Mouse (Mus musculus) macrophage (primary cell): ENCODE data around the gene Mylk. TPM values are rescaled to one million over a fixed set of nuclear protein-coding genes. Genes with fewer than 3 reads are reported as not detected.

Experiments used
- H3K27ac ChIP-seq: fragments of 350-480 bp; formaldehyde crosslinking; 2 replicates; pipeline ENCODE4 v1.9.0; 2021
- H3K36me3 ChIP-seq: fragments of 350-480 bp; formaldehyde crosslinking; 2 replicates; pipeline ENCODE4 v1.9.0; 2021; ENCODE audit errors: inconsistent target
- H3K4me3 ChIP-seq: fragments of 350-480 bp; formaldehyde crosslinking; 2 replicates; pipeline ENCODE4 v1.9.0; 2021; ENCODE audit errors: inconsistent target
- H3K79me2 ChIP-seq: fragments of 350-480 bp; formaldehyde crosslinking; 2 replicates; pipeline ENCODE4 v1.9.0; 2021; ENCODE audit errors: inconsistent target
- WGBS: methylation state at CpG from one replicate; pipeline ENCODE4 v1.1.7; 2026; ENCODE audit warnings: inconsistent platforms; ENCODE audit not compliant: missing documents; 5-methylcytosine and 5-hydroxymethylcytosine counted together
- polyA plus RNA-seq: library from polyadenylated mRNA; stranded (reverse); fragments of 250-400 nt; gene quantifications from 3 replicates; pipeline ENCODE4 v1.2.4, GENCODE M21; 2018; ENCODE audit warnings: inconsistent platforms

Mylk gene
- polyA plus RNA-seq, 1 experiment from 2014 or later = 0.22 TPM

- Histone ChIP-seq H3K79me2 (no peaks in the 10 kb centered on the region), H3K4me3 (no peak overlapping the region), H3K27ac (no peak overlapping the region), H3K36me3 (no peaks in the 10 kb centered on the region)
- 88% methylated on average over 11 of the region's 11 CpGs for WGBS
Measured at GRCm38 (mm10) chr16:34999986-35000385, 255.0 kb downstream of the Mylk start.

DNA sequence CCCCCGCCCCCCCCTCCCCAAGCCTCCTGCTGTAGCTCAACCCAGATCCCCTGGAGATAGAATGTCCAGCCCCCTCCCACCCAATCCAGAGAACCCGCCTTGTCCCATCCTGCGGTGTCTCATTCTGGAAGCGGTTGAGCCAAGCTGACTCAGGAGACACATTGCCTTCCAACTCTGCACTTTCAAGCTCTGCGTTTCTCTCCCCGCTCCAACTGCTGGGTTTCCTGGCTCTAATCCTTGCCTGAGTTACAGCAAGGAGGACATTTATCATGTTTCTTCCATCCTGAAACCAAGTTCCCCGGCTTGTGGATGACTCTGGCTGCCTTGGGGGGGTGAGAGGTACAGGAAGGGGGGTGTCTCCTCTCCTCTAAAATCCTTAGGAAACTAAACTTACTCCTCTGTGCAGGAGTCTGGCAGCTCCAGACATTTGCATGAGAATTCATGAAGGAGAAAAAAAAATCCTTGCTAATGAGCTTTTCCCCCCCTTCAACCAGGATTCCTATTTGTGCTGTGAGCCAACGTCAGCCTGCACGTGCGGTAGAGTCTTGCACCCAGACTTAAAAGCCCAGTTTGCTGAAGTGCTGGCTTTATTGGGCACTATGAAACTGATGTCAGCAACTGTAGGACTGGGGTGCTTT is 256.0 kb downstream of the Mylk start:
- Histone ChIP-seq H3K36me3 (no peaks in the 10 kb centered on the region), H3K4me3 (no peak overlapping the region), H3K79me2 (no peaks in the 10 kb centered on the region), H3K27ac (no peak overlapping the region)
- WGBS = 89% methylated on average over 10 of the region's 10 CpGs

DNA sequence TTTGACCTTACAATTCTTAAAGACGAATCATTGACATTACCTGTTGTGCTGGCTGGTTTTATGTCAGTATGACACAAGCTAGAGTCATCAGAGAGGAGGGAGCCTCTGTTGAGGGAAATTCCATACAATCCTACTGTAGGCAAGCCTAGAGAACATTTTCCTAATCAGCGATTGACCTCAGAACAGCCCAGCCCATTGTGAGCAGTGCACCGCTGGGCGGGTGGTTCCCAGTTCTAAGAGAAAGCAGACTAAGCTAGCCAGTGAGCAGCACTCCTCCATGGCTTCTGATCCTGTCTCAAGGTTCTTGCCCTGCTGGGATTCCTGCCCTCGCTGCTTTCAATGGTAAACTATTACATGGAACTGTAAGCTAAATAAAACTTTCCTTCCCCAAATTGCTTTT is 259.3 kb downstream of the Mylk start:
- 95% methylated on average over 5 of the region's 5 CpGs for WGBS
- H3K4me3 ChIP-seq = no peak overlapping the region
- no peaks in the 10 kb centered on the region for H3K36me3 ChIP-seq
- no peak overlapping the region for H3K27ac ChIP-seq
- H3K79me2 ChIP-seq = no peaks in the 10 kb centered on the region

- no peaks in the 10 kb centered on the region for H3K79me2 ChIP-seq
- H3K27ac ChIP-seq = no peak overlapping the region
- WGBS = 94% methylated on average over 2 of the region's 2 CpGs
- no peaks in the 10 kb centered on the region for H3K36me3 ChIP-seq
- no peak overlapping the region for H3K4me3 ChIP-seq
Measured at GRCm38 (mm10) chr16:35004756-35005155, 259.7 kb downstream of the Mylk start.

GRCm38 (mm10) chr16:35006251-35006650 is 261.2 kb downstream of the Mylk start:
- H3K36me3 ChIP-seq = no peaks in the 10 kb centered on the region

GRCm38 (mm10) chr16:35007361-35007760 is 262.4 kb downstream of the Mylk start:
- Histone ChIP-seq H3K79me2 (no peaks in the 10 kb centered on the region), H3K4me3 (no peak overlapping the region), H3K36me3 (no peaks in the 10 kb centered on the region), H3K27ac (no peak overlapping the region)
- 85% methylated on average over 1 of the region's 1 CpGs for WGBS

More at GRCm38 (mm10) chr16:35006251-35006650, 261.2 kb downstream of the Mylk start:
- H3K27ac ChIP-seq = no peak overlapping the region
- no peaks in the 10 kb centered on the region for H3K79me2 ChIP-seq
- H3K4me3 ChIP-seq = no peak overlapping the region
- WGBS = 85% methylated on average over 4 of the region's 5 CpGs

DNA sequence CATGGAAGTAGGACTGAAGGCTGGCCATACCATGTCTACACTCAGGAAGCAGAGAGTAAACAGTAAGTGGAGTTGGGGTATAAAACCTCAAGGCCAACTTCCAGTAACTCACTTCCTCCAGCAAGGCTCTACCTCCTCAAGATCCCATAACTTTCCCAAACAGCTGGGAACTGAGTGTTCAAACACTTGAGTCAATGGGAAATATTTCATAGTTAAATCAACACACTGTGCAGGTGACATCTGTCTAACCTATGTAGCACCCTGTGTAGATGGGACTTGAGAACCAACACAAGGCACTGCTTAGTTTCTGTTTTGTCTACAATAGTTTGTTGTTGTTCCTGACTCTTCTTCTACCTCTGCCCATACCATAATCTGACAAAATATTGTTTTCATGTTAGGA is 263.4 kb downstream of the Mylk start:
- no peaks in the 10 kb centered on the region for H3K79me2 ChIP-seq
- H3K4me3 ChIP-seq = no peak overlapping the region
- no peak overlapping the region for H3K27ac ChIP-seq
- H3K36me3 ChIP-seq = no peaks in the 10 kb centered on the region

- H3K4me3 ChIP-seq = no peak overlapping the region
- no peak overlapping the region for H3K27ac ChIP-seq
- H3K79me2 ChIP-seq = no peaks in the 10 kb centered on the region
- WGBS = 89% methylated on average over 2 of the region's 2 CpGs
- no peaks in the 10 kb centered on the region for H3K36me3 ChIP-seq
Measured at GRCm38 (mm10) chr16:35013501-35013900, 268.5 kb downstream of the Mylk start.

GRCm38 (mm10) chr16:35016491-35016890 is 271.5 kb downstream of the Mylk start:
- H3K36me3 ChIP-seq = no peaks in the 10 kb centered on the region
- H3K79me2 ChIP-seq = no peaks in the 10 kb centered on the region
- H3K27ac ChIP-seq = no peak overlapping the region
- no peak overlapping the region for H3K4me3 ChIP-seq
- WGBS = 95% methylated on average over 3 of the region's 3 CpGs

DNA sequence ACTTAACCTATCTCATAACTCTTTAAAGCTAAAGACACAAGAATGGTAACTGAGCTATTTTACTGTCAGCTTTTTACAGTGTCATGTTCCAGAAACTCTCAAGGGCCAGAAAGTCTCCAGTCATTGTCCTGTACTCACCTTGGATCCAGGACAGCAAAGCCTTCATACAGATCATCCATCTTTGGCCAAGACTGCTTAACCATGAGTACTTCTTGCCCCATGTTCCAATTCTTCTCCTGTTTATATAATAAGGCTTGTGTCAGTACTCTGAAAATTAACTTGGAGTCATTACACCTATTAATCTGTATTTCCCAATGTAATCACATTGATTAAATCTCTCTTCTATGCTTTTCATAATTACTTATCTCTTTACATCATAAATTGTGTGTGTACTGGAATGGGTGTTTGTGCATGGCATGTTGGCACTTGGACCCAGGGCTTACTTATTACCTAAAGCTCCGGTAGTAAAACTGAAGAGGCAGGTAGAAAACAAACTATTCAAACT is 273.5 kb downstream of the Mylk start:
- Histone ChIP-seq H3K27ac (no peak overlapping the region), H3K79me2 (peaks cover 5% of the 10 kb centered on the region; the same call in 1 of the 2 replicates), H3K36me3 (no peaks in the 10 kb centered on the region), H3K4me3 (no peak overlapping the region)
- WGBS = 89% methylated on average over 1 of the region's 1 CpGs

DNA sequence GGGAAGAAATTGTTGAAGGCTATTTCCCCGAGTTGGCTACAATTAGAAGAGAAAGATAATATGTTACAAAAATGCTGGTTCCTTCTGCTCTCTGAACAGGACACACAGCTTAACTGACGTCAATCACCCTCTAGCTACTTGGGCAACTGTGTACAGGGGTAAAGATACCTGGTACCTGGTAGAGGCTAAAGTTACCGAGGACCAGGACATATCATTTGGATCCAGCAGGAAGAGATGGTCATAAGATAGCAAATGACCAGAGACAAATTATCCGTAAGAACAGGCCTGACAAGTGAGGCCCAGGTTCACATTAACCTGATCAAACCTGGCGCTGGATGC is 276.9 kb downstream of the Mylk start:
- Histone ChIP-seq H3K36me3 (no peaks in the 10 kb centered on the region), H3K27ac (no peak overlapping the region), H3K4me3 (peak overlapping the region; percentile 13; the same call in 1 of the 2 replicates), H3K79me2 (peaks cover 14% of the 10 kb centered on the region)
- WGBS = 55% methylated on average over 5 of the region's 5 CpGs

DNA sequence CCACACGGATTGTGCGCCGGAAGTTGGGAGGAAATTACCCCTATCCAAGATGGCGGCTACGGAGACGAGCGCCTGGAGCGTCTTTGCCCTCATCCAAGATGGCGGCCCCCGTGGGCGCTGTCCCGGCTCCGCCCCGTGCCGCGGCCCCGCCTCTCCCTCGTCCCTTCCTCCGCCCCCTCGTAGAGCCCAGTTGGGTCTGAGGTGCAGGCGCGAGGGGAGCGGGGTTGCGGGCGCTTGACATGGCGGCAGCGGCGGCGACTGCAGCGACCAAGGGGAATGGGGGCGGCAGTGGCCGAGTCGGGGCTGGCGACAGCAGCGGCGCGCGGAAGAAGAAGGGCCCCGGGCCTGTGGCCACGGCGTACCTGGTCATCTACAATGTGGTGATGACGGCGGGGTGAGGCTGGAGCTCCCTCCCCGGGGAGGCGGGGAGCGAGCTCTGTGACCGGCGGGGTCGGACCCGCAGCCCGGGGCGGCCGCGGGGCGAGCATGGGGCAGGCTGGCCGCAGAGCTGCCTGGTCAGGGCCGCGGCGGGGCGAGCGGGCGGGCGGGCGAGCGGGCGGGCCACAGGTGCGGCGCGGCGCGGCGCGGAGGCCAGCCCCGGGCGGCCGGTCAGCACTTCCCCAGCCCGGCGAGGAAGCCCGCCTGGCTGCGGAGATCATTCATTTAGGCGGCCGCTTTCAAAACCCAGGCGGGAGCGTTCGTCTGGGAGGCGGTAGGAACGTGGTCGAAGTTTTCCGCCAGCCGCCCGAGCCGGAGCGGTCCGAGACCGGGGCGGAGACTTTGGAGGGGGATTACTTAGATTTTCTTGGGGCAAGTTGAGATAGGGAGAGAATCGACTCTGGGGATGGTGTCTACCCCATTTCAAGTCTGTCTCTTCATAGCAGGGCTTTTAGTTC is 277.5 kb downstream of the Mylk start, which contains the start of gene Hacd2:
Gene Hacd2, plus strand, starts transcription at position 187 of the 896 bp plus-strand sequence.
- 3% methylated on average over 89 of the region's 97 CpGs for WGBS
- Histone ChIP-seq H3K4me3 (peak within 1 kb of the TSS; percentile 59), H3K79me2 (peaks cover 14% of the 10 kb centered on the region), H3K36me3 (no peaks in the 10 kb centered on the region), H3K27ac (no peak within 1 kb of the TSS)

DNA sequence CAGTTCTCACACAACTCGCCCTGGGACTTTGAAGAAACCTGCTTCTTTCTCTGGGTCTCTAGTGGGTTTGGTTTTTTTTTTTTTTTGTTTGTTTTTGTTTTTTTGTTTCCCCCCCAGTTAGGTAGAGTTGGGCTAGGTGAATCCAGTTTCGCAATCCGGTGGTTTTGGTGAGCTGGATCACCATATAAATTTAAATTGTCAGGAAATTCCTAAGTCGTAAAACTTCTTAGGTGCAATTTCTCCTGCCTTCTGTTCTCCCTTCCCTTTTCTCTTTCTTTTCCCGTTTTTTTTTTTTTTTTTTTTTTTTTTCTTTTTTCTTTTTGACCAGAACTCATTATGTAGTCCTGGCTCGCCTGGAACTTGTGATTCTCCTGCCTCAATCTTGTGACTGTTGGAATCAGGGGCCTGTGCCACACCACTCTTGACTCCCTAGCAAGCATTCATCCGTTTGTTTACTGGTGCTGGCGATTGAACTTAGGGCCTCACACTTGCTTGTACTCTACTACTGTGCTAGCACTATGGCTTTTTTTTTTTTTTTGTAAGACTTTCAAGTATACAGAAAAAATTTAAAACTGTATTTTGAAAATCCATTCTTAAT is 278.2 kb downstream of the Mylk start:
- no peak overlapping the region for H3K27ac ChIP-seq
- H3K36me3 ChIP-seq = no peaks in the 10 kb centered on the region
- 48% methylated on average over 7 of the region's 8 CpGs for WGBS
- peaks cover 14% of the 10 kb centered on the region for H3K79me2 ChIP-seq
- H3K4me3 ChIP-seq = peak overlapping the region; percentile 59

GRCm38 (mm10) chr16:35024300-35024699 is 279.3 kb downstream of the Mylk start:
- Histone ChIP-seq H3K36me3 (no peaks in the 10 kb centered on the region), H3K27ac (no peak overlapping the region), H3K4me3 (no peak overlapping the region), H3K79me2 (peaks cover 14% of the 10 kb centered on the region)
- WGBS = 100% methylated on average over 5 of the region's 5 CpGs

GRCm38 (mm10) chr16:35025347-35025746 is 280.3 kb downstream of the Mylk start:
- WGBS = 84% methylated on average over 4 of the region's 4 CpGs
- H3K27ac ChIP-seq = no peak overlapping the region
- no peak overlapping the region for H3K4me3 ChIP-seq
- peaks cover 14% of the 10 kb centered on the region for H3K79me2 ChIP-seq
- H3K36me3 ChIP-seq = no peaks in the 10 kb centered on the region
